Mouse (Mus musculus) intestine, embryonic 14.5 days (tissue): Measurements from ENCODE around the gene Hus1b. TPM values are rescaled to one million over a fixed set of nuclear protein-coding genes. Genes with fewer than 3 reads are reported as not detected.

ENCODE experiments used
- ATAC-seq: fragments of 200-750 bp; cut with Nextera tagmentation; replicated peaks from 2 replicates; pipeline ENCODE4 v1.8.0; 2017; ENCODE audit warnings: low read depth, moderate number of reproducible peaks, moderate TSS enrichment, moderate library complexity; ENCODE audit not compliant: low FRiP score, low TSS enrichment
- DNase-seq: peaks from one replicate; pipeline ENCODE4 v3.0.0-alpha.2; 2018; ENCODE audit warnings: low spot score
- H3K27ac ChIP-seq: fragments of 300-500 bp; sonication (generic); 2 replicates; pipeline ENCODE4 v1.5.1; 2014; ENCODE audit warnings: low read depth, mild to moderate bottlenecking, control low read depth
- H3K27me3 ChIP-seq: fragments of 300-500 bp; sonication (generic); replicated peaks from 2 replicates; pipeline ENCODE4 v1.6.1; 2014; ENCODE audit warnings: low read length, control low read depth; ENCODE audit not compliant: control insufficient read depth, insufficient read depth
- H3K36me3 ChIP-seq: fragments of 300-500 bp; sonication (generic); 2 replicates; pipeline ENCODE4 v1.6.1; 2014; ENCODE audit warnings: low read length, control low read depth; ENCODE audit not compliant: control insufficient read depth, insufficient read depth
- H3K4me1 ChIP-seq: fragments of 300-500 bp; sonication (generic); replicated peaks from 2 replicates; pipeline ENCODE4 v1.6.1; 2014; ENCODE audit warnings: low read length, control low read depth, mixed read lengths; ENCODE audit not compliant: control insufficient read depth, insufficient read depth
- H3K4me2 ChIP-seq: fragments of 300-500 bp; sonication (generic); 2 replicates; pipeline ENCODE4 v1.6.1; 2014; ENCODE audit warnings: low read length
- H3K4me3 ChIP-seq: fragments of 300-500 bp; sonication (generic); 2 replicates; pipeline ENCODE4 v1.5.1; 2014; ENCODE audit warnings: low read depth, low read length, control low read depth, mixed read lengths
- H3K9ac ChIP-seq: fragments of 300-500 bp; sonication (generic); 2 replicates; pipeline ENCODE4 v1.6.1; 2014; ENCODE audit warnings: mild to moderate bottlenecking, low read length
- H3K9me3 ChIP-seq: fragments of 300-500 bp; sonication (generic); 2 replicates; pipeline ENCODE4 v1.6.1; 2016; ENCODE audit warnings: low read length, control low read depth; ENCODE audit not compliant: control insufficient read depth
- WGBS: fragments of 180-500 bp; shearing (Covaris S2); extraction: QIAGEN DNeasy Blood & Tissue Kit; methylation state at CpG from one replicate; pipeline ENCODE4 v1.1.7; 2014; 5-methylcytosine and 5-hydroxymethylcytosine counted together
- polyA plus RNA-seq: library from polyadenylated mRNA; unstranded; fragments of >200 nt; fragmentation: Nextera tagmentation; extraction: Ambion mirVana; gene quantifications from 2 replicates; pipeline ENCODE4 v1.2.1, GENCODE M21; 2014

Gene Hus1b
- polyA plus RNA-seq, 1 experiment from 2014 or later, result 0.15 TPM

- ATAC-seq, result no peak
- WGBS, result 65% methylated on average over 2 of the region's 2 CpGs
Measured at GRCm38 (mm10) chr13:30902286-30902685, 45.3 kb downstream of the Hus1b start.

GRCm38 (mm10) chr13:30901387-30902041, 46.0 kb downstream of the Hus1b start:
- H3K9me3 ChIP-seq, result no peaks in the 10 kb centered on the region
- no peaks in the 10 kb centered on the region for H3K27me3 ChIP-seq
- H3K36me3 ChIP-seq, result peaks cover 27% of the 10 kb centered on the region
- no peak overlapping the region for H3K4me2 ChIP-seq
- DNase-seq (no peak), ATAC-seq (no peak)
- no peaks in the 10 kb centered on the region for H3K4me1 ChIP-seq
- 81% methylated on average over 7 of the region's 7 CpGs for WGBS
- H3K4me3 ChIP-seq, result no peak overlapping the region
- no peak overlapping the region for H3K9ac ChIP-seq
- no peak overlapping the region for H3K27ac ChIP-seq

More at GRCm38 (mm10) chr13:30902286-30902685, 45.3 kb downstream of the Hus1b start:
- H3K27ac ChIP-seq, result no peak overlapping the region
- H3K9ac ChIP-seq, result no peak overlapping the region
- H3K4me1 ChIP-seq, result no peaks in the 10 kb centered on the region
- no peak for DNase-seq
- H3K9me3 ChIP-seq, result no peaks in the 10 kb centered on the region
- H3K4me2 ChIP-seq, result no peak overlapping the region
- no peaks in the 10 kb centered on the region for H3K27me3 ChIP-seq
- H3K4me3 ChIP-seq, result no peak overlapping the region
- peaks cover 27% of the 10 kb centered on the region for H3K36me3 ChIP-seq

Other genes with a start within 250 kb of the Hus1b start
- 0.04 and 0.07 TPM in 2 replicates for gene Irf4, start 198.5 kb downstream of the Hus1b start, polyA plus RNA-seq
- gene Exoc2, start 26.3 kb upstream of the Hus1b start, polyA plus RNA-seq, result 31.8 and 40.7 TPM in 2 replicates
- gene Gm5447, start 26.4 kb upstream of the Hus1b start, polyA plus RNA-seq, result 0.09 TPM in 1 of 2 replicates, not detected in the other